Mouse (Mus musculus): ENCODE results near the gene Gja1. TPM values are rescaled to one million over a fixed set of nuclear protein-coding genes. Genes with fewer than 3 reads are reported as not detected.

The Gja1 gene
- polyA plus RNA-seq, 2 experiments: 1.6 to 4.5 TPM

GRCm38 (mm10) chr10:56373021-56373720 lies 4.0 kb upstream of the Gja1 start:
- Histone ChIP-seq H3K27me3 (ENCODE audit: control insufficient read depth, insufficient read depth, low read length) (peaks cover 2% of the 10 kb centered on the region; the same call in 1 of the 2 replicates), H3K27ac (no peak overlapping the region), H3K9ac (replicated peaks) (no peak overlapping the region), H3K36me3 (replicated peaks; ENCODE audit: control insufficient read depth, insufficient read depth, low read depth) (no peaks in the 10 kb centered on the region), H3K9me3 (ENCODE audit: control insufficient read depth, low read length) (no peaks in the 10 kb centered on the region), H3K4me3 (ENCODE audit: insufficient read depth in 1 of 2, low read depth in 2 of 2, low read length in 2 of 2) (no peak overlapping the region), H3K4me2 (ENCODE audit: low read depth) (no peak overlapping the region), H3K4me1 (replicated peaks; ENCODE audit: control insufficient read depth in 2 of 2, insufficient read depth in 2 of 2, low read length in 1 of 2) (no peaks in the 10 kb centered on the region)
- no peak for ATAC-seq (ENCODE audit: insufficient read depth)
- TF ChIP-seq CTCF (IDR thresholded peaks at IDR 0.05; ENCODE audit: low read depth) (no peak), EP300 (IDR thresholded peaks at IDR 0.05; ENCODE audit: low read depth) (no peak)
- 35% methylated on average over 8 of the region's 8 CpGs for WGBS (ENCODE audit: insufficient replicate concordance)
- DNase-seq (ENCODE audit: low read depth in 3 of 3, low spot score in 3 of 3): no peak

GRCm38 (mm10) chr10:56374169-56374568 lies 3.0 kb upstream of the Gja1 start:
- ATAC-seq (ENCODE audit: insufficient read depth) (no peak), DNase-seq (ENCODE audit: low read depth in 3 of 3, low spot score in 3 of 3) (no peak)
- Histone ChIP-seq H3K9ac (replicated peaks) (no peak overlapping the region), H3K27me3 (ENCODE audit: control insufficient read depth, insufficient read depth, low read length) (peaks cover 2% of the 10 kb centered on the region; the same call in 1 of the 2 replicates), H3K4me2 (ENCODE audit: low read depth) (no peak overlapping the region), H3K4me1 (replicated peaks; ENCODE audit: control insufficient read depth in 2 of 2, insufficient read depth in 2 of 2, low read length in 1 of 2) (no peaks in the 10 kb centered on the region), H3K27ac (no peak overlapping the region), H3K9me3 (ENCODE audit: control insufficient read depth, low read length) (no peaks in the 10 kb centered on the region), H3K36me3 (replicated peaks; ENCODE audit: control insufficient read depth, insufficient read depth, low read depth) (no peaks in the 10 kb centered on the region), H3K4me3 (ENCODE audit: insufficient read depth in 1 of 2, low read depth in 2 of 2, low read length in 2 of 2) (no peak overlapping the region)
- 48% methylated on average over 5 of the region's 5 CpGs for WGBS (ENCODE audit: insufficient replicate concordance)
- TF ChIP-seq CTCF (IDR thresholded peaks at IDR 0.05; ENCODE audit: low read depth): no peak
- no peak for TF ChIP-seq EP300 (IDR thresholded peaks at IDR 0.05; ENCODE audit: low read depth)

GRCm38 (mm10) chr10:56375906-56376468 lies 1.1 kb upstream of the Gja1 start:
- peaks cover 2% of the 10 kb centered on the region; the same call in 1 of the 2 replicates for H3K27me3 ChIP-seq (ENCODE audit: control insufficient read depth, insufficient read depth, low read length)
- H3K9ac ChIP-seq (replicated peaks): no peak overlapping the region
- H3K9me3 ChIP-seq (ENCODE audit: control insufficient read depth, low read length): no peaks in the 10 kb centered on the region
- H3K27ac ChIP-seq: no peak overlapping the region
- 40% methylated on average over 9 of the region's 9 CpGs for WGBS (ENCODE audit: insufficient replicate concordance)
- ATAC-seq (ENCODE audit: insufficient read depth) (no peak), DNase-seq (ENCODE audit: low read depth in 3 of 3, low spot score in 3 of 3) (no peak)
- H3K4me1 ChIP-seq (replicated peaks; ENCODE audit: control insufficient read depth in 2 of 2, insufficient read depth in 2 of 2, low read length in 1 of 2): 0 out of 4 replicates have a peak, but pooled peaks cover 0 to 1% of the 10 kb centered on the region in 2 experiments
- H3K4me2 ChIP-seq (ENCODE audit: low read depth): no peak overlapping the region
- TF ChIP-seq EP300 (IDR thresholded peaks at IDR 0.05; ENCODE audit: low read depth): no peak
- TF ChIP-seq CTCF (IDR thresholded peaks at IDR 0.05; ENCODE audit: low read depth): no peak
- H3K36me3 ChIP-seq (replicated peaks; ENCODE audit: control insufficient read depth, insufficient read depth, low read depth): no peaks in the 10 kb centered on the region
- H3K4me3 ChIP-seq (ENCODE audit: insufficient read depth in 1 of 2, low read depth in 2 of 2, low read length in 2 of 2): no peak overlapping the region

GRCm38 (mm10) chr10:56377966-56378647 lies 977 bp downstream of the Gja1 start:
- ATAC-seq (ENCODE audit: insufficient read depth) (no peak), DNase-seq (ENCODE audit: low read depth in 3 of 3, low spot score in 3 of 3) (no peak)
- TF ChIP-seq EP300 (IDR thresholded peaks at IDR 0.05; ENCODE audit: low read depth): no peak
- no peak for TF ChIP-seq CTCF (IDR thresholded peaks at IDR 0.05; ENCODE audit: low read depth)
- Histone ChIP-seq H3K4me1 (replicated peaks; ENCODE audit: control insufficient read depth in 2 of 2, insufficient read depth in 2 of 2, low read length in 1 of 2) (0 out of 4 replicates have a peak, but pooled peaks cover 0 to 1% of the 10 kb centered on the region in 2 experiments), H3K4me3 (ENCODE audit: insufficient read depth in 1 of 2, low read depth in 2 of 2, low read length in 2 of 2) (peak overlapping the region; percentile 47 to 61), H3K4me2 (ENCODE audit: low read depth) (peak overlapping the region; percentile 69), H3K9me3 (ENCODE audit: control insufficient read depth, low read length) (no peaks in the 10 kb centered on the region), H3K27me3 (ENCODE audit: control insufficient read depth, insufficient read depth, low read length) (peaks cover 2% of the 10 kb centered on the region; the same call in 1 of the 2 replicates), H3K36me3 (replicated peaks; ENCODE audit: control insufficient read depth, insufficient read depth, low read depth) (no peaks in the 10 kb centered on the region), H3K9ac (replicated peaks) (peak overlapping the region; percentile 35), H3K27ac (no peak overlapping the region)
- WGBS (ENCODE audit: insufficient replicate concordance): under 1% methylated on average over 25 of the region's 25 CpGs

All from liver, embryonic 14.5 days (tissue).